Mouse (Mus musculus) liver, embryonic 11.5 days (tissue): ENCODE results near the gene Iqub. TPM values are rescaled to one million over a fixed set of nuclear protein-coding genes. Genes with fewer than 3 reads are reported as not detected.
A peak's percentile ranks its signal among the peaks of the same experiment; 100 is the strongest.

ENCODE experiments used
- ATAC-seq: fragments of 200-750 bp; cut with Nextera tagmentation; replicated peaks from 2 replicates; pipeline ENCODE4 v1.8.0; 2017; ENCODE audit warnings: moderate number of reproducible peaks, mild to moderate bottlenecking, moderate TSS enrichment, moderate library complexity; ENCODE audit not compliant: low FRiP score
- DNase-seq: peaks from one replicate; pipeline ENCODE4 v3.0.0-alpha.2; 2017; ENCODE audit warnings: low spot score
- H3K27ac ChIP-seq: fragments of 300-500 bp; sonication (generic); 2 replicates; pipeline ENCODE4 v1.5.1; 2014; ENCODE audit warnings: mild to moderate bottlenecking, low read depth, low read length, control low read depth
- H3K27me3 ChIP-seq: fragments of 300-500 bp; sonication (generic); replicated peaks from 2 replicates; pipeline ENCODE4 v1.6.1; 2014; ENCODE audit warnings: low read length, mixed read lengths; ENCODE audit not compliant: control insufficient read depth, insufficient read depth
- H3K36me3 ChIP-seq: fragments of 300-500 bp; sonication (generic); 2 replicates; pipeline ENCODE4 v1.6.1; 2014; ENCODE audit warnings: mild to moderate bottlenecking, low read length, moderate library complexity, mixed read lengths; ENCODE audit not compliant: control insufficient read depth, insufficient read depth
- H3K4me1 ChIP-seq: fragments of 300-500 bp; sonication (generic); replicated peaks from 2 replicates; pipeline ENCODE4 v1.6.1; 2014; ENCODE audit warnings: low read length, mixed read lengths; ENCODE audit not compliant: control insufficient read depth, insufficient read depth
- H3K4me2 ChIP-seq: fragments of 300-500 bp; sonication (generic); 2 replicates; pipeline ENCODE4 v1.6.1; 2014; ENCODE audit warnings: mild to moderate bottlenecking, control low read depth, moderate library complexity
- H3K4me3 ChIP-seq: fragments of 300-500 bp; sonication (generic); 2 replicates; pipeline ENCODE4 v1.5.1; 2014; ENCODE audit warnings: low read depth, low read length, control low read depth
- H3K9ac ChIP-seq: fragments of 300-500 bp; sonication (generic); 2 replicates; pipeline ENCODE4 v1.6.1; 2014; ENCODE audit warnings: low read depth, low read length, control low read depth
- H3K9me3 ChIP-seq: fragments of 300-500 bp; sonication (generic); 2 replicates; pipeline ENCODE4 v1.6.1; 2016; ENCODE audit warnings: low read length, inconsistent platforms, mixed read lengths; ENCODE audit not compliant: control insufficient read depth
- whole genome bisulfite sequencing: fragments of 180-500 bp; shearing (Covaris S2); extraction: QIAGEN DNeasy Blood & Tissue Kit; methylation state at CpG from one replicate; pipeline ENCODE4 v1.1.7; 2014; 5-methylcytosine and 5-hydroxymethylcytosine counted together
- polyA plus RNA-seq: library from polyadenylated mRNA; unstranded; fragments of >200 nt; fragmentation: Nextera tagmentation; extraction: Ambion mirVana; gene quantifications from 2 replicates; pipeline ENCODE4 v1.2.1, GENCODE M21; 2014

Iqub gene
- polyA plus RNA-seq, 1 experiment from 2014 or later = not detected

- H3K27ac ChIP-seq = no peak overlapping the region
- no peak overlapping the region for H3K4me3 ChIP-seq
- H3K36me3 ChIP-seq = no peaks in the 10 kb centered on the region
- H3K9ac ChIP-seq = no peak overlapping the region
- no peaks in the 10 kb centered on the region for H3K9me3 ChIP-seq
- no peak overlapping the region for H3K4me2 ChIP-seq
- no peaks in the 10 kb centered on the region for H3K4me1 ChIP-seq
- DNase-seq (no peak), ATAC-seq (no peak)
- H3K27me3 ChIP-seq = no peaks in the 10 kb centered on the region
Measured at GRCm38 (mm10) chr6:24542393-24542792, 27.5 kb upstream of the Iqub start.

GRCm38 (mm10) chr6:24540106-24540505, 25.2 kb upstream of the Iqub start:
- H3K27ac ChIP-seq = no peak overlapping the region
- no peak overlapping the region for H3K9ac ChIP-seq
- H3K9me3 ChIP-seq = no peaks in the 10 kb centered on the region
- no peaks in the 10 kb centered on the region for H3K27me3 ChIP-seq
- ATAC-seq (no peak), DNase-seq (no peak)
- H3K4me3 ChIP-seq = no peak overlapping the region
- no peaks in the 10 kb centered on the region for H3K4me1 ChIP-seq
- no peak overlapping the region for H3K4me2 ChIP-seq
- no peaks in the 10 kb centered on the region for H3K36me3 ChIP-seq
- 58% methylated on average over 4 of the region's 4 CpGs for WGBS

- no peak for ATAC-seq
- Histone ChIP-seq H3K4me3 (no peak overlapping the region), H3K9me3 (no peaks in the 10 kb centered on the region), H3K4me1 (no peaks in the 10 kb centered on the region), H3K4me2 (no peak overlapping the region), H3K9ac (no peak overlapping the region), H3K27ac (no peak overlapping the region), H3K27me3 (no peaks in the 10 kb centered on the region), H3K36me3 (no peaks in the 10 kb centered on the region)
- DNase-seq = no peak
- WGBS = 87% methylated on average over 3 of the region's 3 CpGs
Measured at GRCm38 (mm10) chr6:24538435-24538834, 23.6 kb upstream of the Iqub start.

GRCm38 (mm10) chr6:24532804-24533203, 17.9 kb upstream of the Iqub start:
- H3K27ac ChIP-seq = no peak overlapping the region
- H3K4me2 ChIP-seq = no peak overlapping the region
- H3K36me3 ChIP-seq = no peaks in the 10 kb centered on the region
- H3K9me3 ChIP-seq = no peaks in the 10 kb centered on the region
- H3K9ac ChIP-seq = no peak overlapping the region
- H3K4me1 ChIP-seq = no peaks in the 10 kb centered on the region
- no peaks in the 10 kb centered on the region for H3K27me3 ChIP-seq
- 74% methylated on average over 3 of the region's 3 CpGs for WGBS
- DNase-seq = no peak
- no peak for ATAC-seq
- H3K4me3 ChIP-seq = no peak overlapping the region

- Histone ChIP-seq H3K9ac (no peak overlapping the region), H3K4me1 (no peaks in the 10 kb centered on the region; the same call in 1 of the 2 replicates), H3K4me3 (no peak overlapping the region), H3K36me3 (no peaks in the 10 kb centered on the region), H3K27me3 (no peaks in the 10 kb centered on the region), H3K27ac (no peak overlapping the region), H3K4me2 (peak overlapping the region; percentile 47), H3K9me3 (no peaks in the 10 kb centered on the region)
- DNase-seq = no peak
- WGBS = 48% methylated on average over 11 of the region's 11 CpGs
- ATAC-seq = no peak
Measured at GRCm38 (mm10) chr6:24530711-24531420, 16.0 kb upstream of the Iqub start.

GRCm38 (mm10) chr6:24530166-24530565, 15.3 kb upstream of the Iqub start:
- H3K27me3 ChIP-seq = no peaks in the 10 kb centered on the region
- H3K9me3 ChIP-seq = no peaks in the 10 kb centered on the region
- DNase-seq (no peak), ATAC-seq (no peak)
- H3K4me1 ChIP-seq = no peaks in the 10 kb centered on the region; the same call in 1 of the 2 replicates
- H3K36me3 ChIP-seq = no peaks in the 10 kb centered on the region
- H3K27ac ChIP-seq = no peak overlapping the region
- 21% methylated on average over 4 of the region's 4 CpGs for WGBS
- peak overlapping the region; percentile 47 for H3K4me2 ChIP-seq
- no peak overlapping the region for H3K9ac ChIP-seq
- H3K4me3 ChIP-seq = no peak overlapping the region

- Histone ChIP-seq H3K4me1 (no peaks in the 10 kb centered on the region; the same call in 1 of the 2 replicates), H3K9ac (peak within 1 kb of the TSS; percentile 75), H3K27me3 (no peaks in the 10 kb centered on the region), H3K4me3 (peak within 1 kb of the TSS; percentile 67), H3K36me3 (peaks cover 2% of the 10 kb centered on the region; the same call in 1 of the 2 replicates), H3K4me2 (peak within 1 kb of the TSS; percentile 74), H3K27ac (peak within 1 kb of the TSS; percentile 49; the same call in 1 of the 2 replicates), H3K9me3 (no peaks in the 10 kb centered on the region)
- WGBS = 45% methylated on average over 2 of the region's 2 CpGs
- DNase-seq = no peak
- peak; percentile 10; the same call in 1 of the 2 replicates for ATAC-seq
Measured at GRCm38 (mm10) chr6:24528064-24528243, 13.1 kb upstream of the Iqub start, which contains the start of gene Asb15. Gene Asb15 (plus strand): TSS chr6:24528144.

- under 1% methylated on average over 53 of the region's 53 CpGs for WGBS
- Histone ChIP-seq H3K27ac (peak within 1 kb of the TSS; percentile 49; the same call in 1 of the 2 replicates), H3K4me2 (peak within 1 kb of the TSS; percentile 74), H3K9me3 (no peaks in the 10 kb centered on the region), H3K4me1 (no peaks in the 10 kb centered on the region; the same call in 1 of the 2 replicates), H3K4me3 (peak within 1 kb of the TSS; percentile 67), H3K27me3 (no peaks in the 10 kb centered on the region), H3K9ac (peak within 1 kb of the TSS; percentile 75), H3K36me3 (peaks cover 4% of the 10 kb centered on the region; the same call in 1 of the 2 replicates)
- DNase-seq = peak; percentile 87
- peak; percentile 97 for ATAC-seq
Measured at GRCm38 (mm10) chr6:24527155-24528063, 12.5 kb upstream of the Iqub start, which contains the start of gene Ndufa5. Gene Ndufa5 (minus strand): TSS chr6:24528013.
